Mouse (Mus musculus) heart, embryonic 11.5 days (tissue): Measurements from ENCODE around the gene Agps. TPM values are rescaled to one million over a fixed set of nuclear protein-coding genes. Genes with fewer than 3 reads are reported as not detected.

Experiments used
- ATAC-seq: fragments of 200-750 bp; cut with Nextera tagmentation; replicated peaks from 2 replicates; pipeline ENCODE4 v1.8.0; 2017; ENCODE audit warnings: moderate library complexity; ENCODE audit not compliant: insufficient number of reproducible peaks, low FRiP score, low TSS enrichment
- H3K27ac ChIP-seq: fragments of 300-500 bp; sonication (generic); 2 replicates; pipeline ENCODE4 v1.5.1; 2014; ENCODE audit warnings: mild to moderate bottlenecking, low read depth, low read length
- H3K27me3 ChIP-seq: fragments of 300-500 bp; sonication (generic); 2 replicates; pipeline ENCODE4 v1.6.1; 2014; ENCODE audit warnings: mild to moderate bottlenecking, low read length, mixed read lengths; ENCODE audit not compliant: control insufficient read depth, insufficient read depth
- H3K36me3 ChIP-seq: fragments of 300-500 bp; sonication (generic); 2 replicates; pipeline ENCODE4 v1.6.1; 2014; ENCODE audit warnings: mild to moderate bottlenecking, low read length, moderate library complexity, mixed read lengths; ENCODE audit not compliant: control insufficient read depth, insufficient read depth
- H3K4me1 ChIP-seq: fragments of 300-500 bp; sonication (generic); 2 replicates; pipeline ENCODE4 v1.6.1; 2014; ENCODE audit warnings: low read length; ENCODE audit not compliant: control insufficient read depth, insufficient read depth
- H3K4me2 ChIP-seq: fragments of 300-500 bp; sonication (generic); 2 replicates; pipeline ENCODE4 v1.6.1; 2014; ENCODE audit warnings: mild to moderate bottlenecking, moderate library complexity
- H3K4me3 ChIP-seq: fragments of 300-500 bp; sonication (generic); 2 replicates; pipeline ENCODE4 v1.5.1; 2014; ENCODE audit warnings: low read depth, low read length
- H3K9ac ChIP-seq: fragments of 300-500 bp; sonication (generic); 2 replicates; pipeline ENCODE4 v1.6.1; 2014; ENCODE audit warnings: mild to moderate bottlenecking, low read depth, low read length, moderate library complexity
- H3K9me3 ChIP-seq: fragments of 300-500 bp; sonication (generic); replicated peaks from 2 replicates; pipeline ENCODE4 v1.6.1; 2016; ENCODE audit warnings: low read length; ENCODE audit not compliant: control insufficient read depth
- WGBS: fragments of 180-500 bp; shearing (Covaris S2); extraction: QIAGEN DNeasy Blood & Tissue Kit; methylation state at CpG from one replicate; pipeline ENCODE4 v1.1.7; 2014; ENCODE audit not compliant: insufficient replicate concordance; 5-methylcytosine and 5-hydroxymethylcytosine counted together
- polyA plus RNA-seq: library from polyadenylated mRNA; unstranded; fragments of >200 nt; fragmentation: Nextera tagmentation; extraction: Ambion mirVana; gene quantifications from 2 replicates; pipeline ENCODE4 v1.2.1, GENCODE M21; 2014

Gene Agps
- polyA plus RNA-seq, 1 experiment from 2014 or later: 29.2 TPM

- Histone ChIP-seq H3K4me3 (no peak overlapping the region), H3K9ac (no peak overlapping the region), H3K9me3 (no peaks in the 10 kb centered on the region), H3K27me3 (no peaks in the 10 kb centered on the region), H3K4me1 (no peaks in the 10 kb centered on the region), H3K27ac (no peak overlapping the region), H3K4me2 (no peak overlapping the region), H3K36me3 (peaks cover 3% of the 10 kb centered on the region; the same call in 1 of the 2 replicates)
- ATAC-seq: no peak
- 80% methylated on average over 5 of the region's 5 CpGs for WGBS
These were observed 63.7 kb downstream of the Agps start for GRCm38 (mm10) chr2:75895711-75896110.

- Histone ChIP-seq H3K4me3 (no peak overlapping the region), H3K27me3 (no peaks in the 10 kb centered on the region), H3K4me2 (no peak overlapping the region), H3K36me3 (peaks cover 3% of the 10 kb centered on the region; the same call in 1 of the 2 replicates), H3K9ac (no peak overlapping the region), H3K27ac (no peak overlapping the region), H3K4me1 (no peaks in the 10 kb centered on the region), H3K9me3 (no peaks in the 10 kb centered on the region)
- WGBS: 88% methylated on average over 1 of the region's 1 CpGs
- ATAC-seq: no peak
These were observed 68.3 kb downstream of the Agps start for GRCm38 (mm10) chr2:75900281-75900680.

GRCm38 (mm10) chr2:75901869-75902268 is 69.9 kb downstream of the Agps start:
- ATAC-seq: no peak
- H3K4me2 ChIP-seq: no peak overlapping the region
- WGBS: 74% methylated on average over 9 of the region's 9 CpGs
- peaks cover 3% of the 10 kb centered on the region; the same call in 1 of the 2 replicates for H3K36me3 ChIP-seq
- no peak overlapping the region for H3K9ac ChIP-seq
- H3K4me3 ChIP-seq: no peak overlapping the region
- no peaks in the 10 kb centered on the region for H3K9me3 ChIP-seq
- H3K4me1 ChIP-seq: no peaks in the 10 kb centered on the region
- no peak overlapping the region for H3K27ac ChIP-seq
- H3K27me3 ChIP-seq: no peaks in the 10 kb centered on the region

GRCm38 (mm10) chr2:75907142-75907541 is 75.2 kb downstream of the Agps start:
- Histone ChIP-seq H3K4me2 (no peak overlapping the region), H3K9ac (no peak overlapping the region)

GRCm38 (mm10) chr2:75915040-75915439 is 83.1 kb downstream of the Agps start:
- no peak overlapping the region for H3K4me2 ChIP-seq
- no peaks in the 10 kb centered on the region for H3K36me3 ChIP-seq
- WGBS: 82% methylated on average over 3 of the region's 3 CpGs
- no peak for ATAC-seq
- H3K9me3 ChIP-seq: no peaks in the 10 kb centered on the region
- H3K27ac ChIP-seq: no peak overlapping the region
- no peak overlapping the region for H3K9ac ChIP-seq
- H3K4me1 ChIP-seq: no peaks in the 10 kb centered on the region
- no peak overlapping the region for H3K4me3 ChIP-seq
- H3K27me3 ChIP-seq: no peaks in the 10 kb centered on the region

More at GRCm38 (mm10) chr2:75907142-75907541, 75.2 kb downstream of the Agps start:
- H3K27me3 ChIP-seq: no peaks in the 10 kb centered on the region
- no peaks in the 10 kb centered on the region; the same call in 1 of the 2 replicates for H3K36me3 ChIP-seq
- ATAC-seq: no peak
- 84% methylated on average over 1 of the region's 1 CpGs for WGBS
- H3K4me1 ChIP-seq: no peaks in the 10 kb centered on the region
- no peak overlapping the region for H3K4me3 ChIP-seq
- no peaks in the 10 kb centered on the region for H3K9me3 ChIP-seq
- no peak overlapping the region for H3K27ac ChIP-seq

GRCm38 (mm10) chr2:75923807-75924340 is 91.9 kb downstream of the Agps start:
- no peak overlapping the region for H3K4me2 ChIP-seq
- no peak for ATAC-seq
- H3K27ac ChIP-seq: no peak overlapping the region
- H3K4me3 ChIP-seq: no peak overlapping the region
- no peak overlapping the region for H3K9ac ChIP-seq
- no peaks in the 10 kb centered on the region for H3K27me3 ChIP-seq
- no peaks in the 10 kb centered on the region for H3K9me3 ChIP-seq
- H3K4me1 ChIP-seq: no peaks in the 10 kb centered on the region
- H3K36me3 ChIP-seq: no peaks in the 10 kb centered on the region
- WGBS: 90% methylated on average over 4 of the region's 4 CpGs

- H3K27me3 ChIP-seq: no peaks in the 10 kb centered on the region
- no peak overlapping the region for H3K4me3 ChIP-seq
- no peak for ATAC-seq
- H3K36me3 ChIP-seq: no peaks in the 10 kb centered on the region
- WGBS: 76% methylated on average over 5 of the region's 5 CpGs
- H3K9ac ChIP-seq: no peak overlapping the region
- H3K4me2 ChIP-seq: no peak overlapping the region
- H3K4me1 ChIP-seq: no peaks in the 10 kb centered on the region
- no peaks in the 10 kb centered on the region for H3K9me3 ChIP-seq
- H3K27ac ChIP-seq: no peak overlapping the region
These were observed 94.1 kb downstream of the Agps start for GRCm38 (mm10) chr2:75926061-75926460.

GRCm38 (mm10) chr2:75928011-75928410 is 96.0 kb downstream of the Agps start:
- H3K9ac ChIP-seq: no peak overlapping the region
- 91% methylated on average over 3 of the region's 3 CpGs for WGBS

GRCm38 (mm10) chr2:75929141-75929540 is 97.2 kb downstream of the Agps start:
- no peak overlapping the region for H3K4me2 ChIP-seq
- no peaks in the 10 kb centered on the region for H3K27me3 ChIP-seq
- H3K4me1 ChIP-seq: 0 out of 2 replicates have a peak, but pooled peaks cover 6% of the 10 kb centered on the region
- no peak overlapping the region for H3K27ac ChIP-seq
- WGBS: 95% methylated on average over 2 of the region's 2 CpGs
- ATAC-seq: no peak
- no peak overlapping the region for H3K9ac ChIP-seq
- no peak overlapping the region for H3K4me3 ChIP-seq
- H3K9me3 ChIP-seq: no peaks in the 10 kb centered on the region
- H3K36me3 ChIP-seq: no peaks in the 10 kb centered on the region

More at GRCm38 (mm10) chr2:75928011-75928410, 96.0 kb downstream of the Agps start:
- ATAC-seq: no peak
- no peaks in the 10 kb centered on the region for H3K4me1 ChIP-seq
- no peak overlapping the region for H3K4me2 ChIP-seq
- H3K36me3 ChIP-seq: no peaks in the 10 kb centered on the region
- no peaks in the 10 kb centered on the region for H3K9me3 ChIP-seq
- H3K4me3 ChIP-seq: no peak overlapping the region
- no peak overlapping the region for H3K27ac ChIP-seq
- H3K27me3 ChIP-seq: no peaks in the 10 kb centered on the region
